Mouse (Mus musculus): ENCODE measurements at regions not wholly inside any gene's neighbourhood (a gene's known extent, or its start where the extent isn't known, plus 50 kb on each side); places are given as distances from the start of the nearest gene placed in this dataset.

DNA sequence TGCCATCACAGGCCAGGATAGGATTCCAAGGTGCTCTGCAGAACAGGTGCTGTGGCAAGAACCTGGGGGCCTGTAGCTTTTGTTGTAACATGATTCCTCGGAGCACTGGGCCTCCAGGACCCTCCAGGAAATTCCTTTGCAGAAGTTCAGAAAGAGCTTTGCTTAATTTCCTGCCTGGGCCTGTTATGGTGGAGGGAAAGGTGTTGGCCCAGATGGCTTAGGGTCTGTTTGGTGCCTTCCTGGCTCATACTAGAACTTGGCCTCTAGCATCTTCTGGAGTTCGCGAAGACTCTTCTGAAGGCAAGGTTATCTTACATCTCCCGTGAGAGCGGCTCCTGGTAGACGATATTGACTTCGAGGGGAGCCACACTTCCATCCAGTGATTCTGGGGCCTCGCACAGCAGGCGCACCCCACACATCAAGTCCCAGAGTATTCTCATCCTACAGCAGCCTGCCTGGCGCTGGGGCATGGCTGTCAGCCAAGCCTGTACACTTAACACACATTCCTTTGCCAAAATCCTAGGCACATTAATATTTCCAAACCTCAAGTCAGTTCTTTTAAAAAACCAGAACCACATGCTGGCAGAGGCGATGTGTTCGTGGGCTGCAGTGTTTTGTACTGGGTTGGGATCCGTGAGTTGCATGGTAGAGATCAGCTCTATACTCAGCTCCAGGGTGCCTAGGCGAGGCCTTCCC lies 54.5 kb upstream of the Cxcl14 start:
- no peaks in the 10 kb centered on the region for H3K36me3 ChIP-seq
- H3K4me2 ChIP-seq: no peak overlapping the region
- H3K9ac ChIP-seq: no peak overlapping the region
- H3K9me3 ChIP-seq (replicated peaks): no peaks in the 10 kb centered on the region
- ATAC-seq (ENCODE audit: low read depth): no peak
- no peaks in the 10 kb centered on the region for H3K4me1 ChIP-seq (replicated peaks)
- no peak overlapping the region for H3K4me3 ChIP-seq (replicated peaks)
- WGBS (ENCODE audit: insufficient replicate concordance): 69% methylated on average over 14 of the region's 14 CpGs
- no peaks in the 10 kb centered on the region for H3K27me3 ChIP-seq
- no peak for DNase-seq
- H3K27ac ChIP-seq: no peak overlapping the region

- no peak for ATAC-seq (ENCODE audit: low read depth)
- H3K9ac ChIP-seq: no peak overlapping the region
- no peak overlapping the region for H3K4me3 ChIP-seq (replicated peaks)
- 64% methylated on average over 5 of the region's 5 CpGs for WGBS (ENCODE audit: insufficient replicate concordance)
- 0 out of 2 replicates have a peak, but pooled peaks cover under 1% of the 10 kb centered on the region for H3K4me1 ChIP-seq (replicated peaks)
- no peak overlapping the region for H3K4me2 ChIP-seq
- no peaks in the 10 kb centered on the region for H3K27me3 ChIP-seq
- no peak overlapping the region for H3K27ac ChIP-seq
- no peaks in the 10 kb centered on the region for H3K36me3 ChIP-seq
- DNase-seq: no peak
- H3K9me3 ChIP-seq (replicated peaks): no peaks in the 10 kb centered on the region
Measured at GRCm38 (mm10) chr13:56351401-56351735, 55.0 kb upstream of the Cxcl14 start.

DNA sequence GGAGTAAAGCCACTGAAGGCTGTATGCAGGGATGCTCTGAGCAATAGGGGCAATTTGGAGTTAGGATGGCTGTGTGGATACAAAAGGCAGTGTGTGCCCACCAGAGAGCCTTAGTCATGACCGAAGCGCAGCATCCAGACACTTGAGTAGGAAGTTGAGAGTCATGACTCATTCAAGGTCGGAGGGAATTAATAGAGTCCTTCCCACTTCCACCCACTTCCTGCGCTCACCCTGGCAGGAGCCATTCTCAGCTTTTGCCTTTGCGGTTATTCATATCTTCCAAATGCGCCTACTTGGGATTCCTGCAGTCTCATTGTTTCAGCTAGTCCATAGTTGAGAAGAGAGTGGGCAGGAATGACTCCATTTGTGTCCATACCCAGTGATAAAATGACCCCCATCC lies 56.1 kb upstream of the Cxcl14 start:
- no peak for DNase-seq
- Histone ChIP-seq H3K4me3 (replicated peaks) (no peak overlapping the region), H3K9me3 (replicated peaks) (no peaks in the 10 kb centered on the region), H3K4me2 (no peak overlapping the region), H3K36me3 (no peaks in the 10 kb centered on the region), H3K9ac (no peak overlapping the region), H3K27ac (no peak overlapping the region), H3K4me1 (replicated peaks) (peaks cover 4% of the 10 kb centered on the region; the same call in 1 of the 2 replicates), H3K27me3 (no peaks in the 10 kb centered on the region)
- WGBS (ENCODE audit: insufficient replicate concordance): 45% methylated on average over 6 of the region's 6 CpGs
- no peak for ATAC-seq (ENCODE audit: low read depth)

GRCm38 (mm10) chr13:56352839-56353605 lies 56.7 kb upstream of the Cxcl14 start:
- peaks cover 10% of the 10 kb centered on the region for H3K4me1 ChIP-seq (replicated peaks)
- no peaks in the 10 kb centered on the region for H3K27me3 ChIP-seq
- no peaks in the 10 kb centered on the region for H3K9me3 ChIP-seq (replicated peaks)
- ATAC-seq (ENCODE audit: low read depth) (no peak), DNase-seq (no peak)
- H3K4me3 ChIP-seq (replicated peaks): no peak overlapping the region
- H3K27ac ChIP-seq: no peak overlapping the region
- WGBS (ENCODE audit: insufficient replicate concordance): 63% methylated on average over 12 of the region's 12 CpGs
- H3K4me2 ChIP-seq: no peak overlapping the region
- no peaks in the 10 kb centered on the region for H3K36me3 ChIP-seq
- no peak overlapping the region for H3K9ac ChIP-seq

DNA sequence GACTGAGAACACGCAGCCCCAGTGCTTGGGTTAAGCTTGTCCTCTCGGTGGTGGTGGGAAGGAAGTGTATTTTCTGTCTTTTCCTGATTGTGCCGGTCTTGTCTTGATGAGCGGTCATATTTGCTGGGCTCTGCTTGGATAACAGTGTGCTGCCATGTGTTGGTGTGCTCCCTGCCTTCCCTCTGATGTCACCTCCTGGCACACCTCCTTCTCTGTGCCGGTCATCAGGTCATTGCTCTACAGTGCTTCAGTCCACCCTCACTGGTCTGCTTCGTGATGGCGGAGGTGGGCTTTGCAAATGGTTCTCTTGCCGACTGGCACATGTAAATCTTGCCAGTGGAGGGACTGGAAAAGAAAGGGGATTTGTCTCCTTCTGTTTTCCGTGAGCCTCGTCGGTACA lies 57.6 kb upstream of the Cxcl14 start:
- DNase-seq: no peak
- H3K9ac ChIP-seq: no peak overlapping the region
- H3K27me3 ChIP-seq: no peaks in the 10 kb centered on the region
- H3K4me2 ChIP-seq: no peak overlapping the region
- H3K4me3 ChIP-seq (replicated peaks): no peak overlapping the region
- no peaks in the 10 kb centered on the region for H3K36me3 ChIP-seq
- H3K27ac ChIP-seq: no peak overlapping the region
- 76% methylated on average over 11 of the region's 11 CpGs for WGBS (ENCODE audit: insufficient replicate concordance)
- peaks cover 14% of the 10 kb centered on the region for H3K4me1 ChIP-seq (replicated peaks)
- H3K9me3 ChIP-seq (replicated peaks): no peaks in the 10 kb centered on the region
- ATAC-seq (ENCODE audit: low read depth): no peak

- no peak overlapping the region for H3K4me2 ChIP-seq
- DNase-seq (no peak), ATAC-seq (ENCODE audit: low read depth) (no peak)
- peaks cover 14% of the 10 kb centered on the region for H3K4me1 ChIP-seq (replicated peaks)
- no peaks in the 10 kb centered on the region for H3K36me3 ChIP-seq
- H3K27ac ChIP-seq: no peak overlapping the region
- no peak overlapping the region for H3K4me3 ChIP-seq (replicated peaks)
- H3K9me3 ChIP-seq (replicated peaks): no peaks in the 10 kb centered on the region
- no peak overlapping the region for H3K9ac ChIP-seq
- WGBS (ENCODE audit: insufficient replicate concordance): 54% methylated on average over 1 of the region's 1 CpGs
- H3K27me3 ChIP-seq: no peaks in the 10 kb centered on the region
Measured at GRCm38 (mm10) chr13:56354630-56355029, 58.3 kb upstream of the Cxcl14 start.

DNA sequence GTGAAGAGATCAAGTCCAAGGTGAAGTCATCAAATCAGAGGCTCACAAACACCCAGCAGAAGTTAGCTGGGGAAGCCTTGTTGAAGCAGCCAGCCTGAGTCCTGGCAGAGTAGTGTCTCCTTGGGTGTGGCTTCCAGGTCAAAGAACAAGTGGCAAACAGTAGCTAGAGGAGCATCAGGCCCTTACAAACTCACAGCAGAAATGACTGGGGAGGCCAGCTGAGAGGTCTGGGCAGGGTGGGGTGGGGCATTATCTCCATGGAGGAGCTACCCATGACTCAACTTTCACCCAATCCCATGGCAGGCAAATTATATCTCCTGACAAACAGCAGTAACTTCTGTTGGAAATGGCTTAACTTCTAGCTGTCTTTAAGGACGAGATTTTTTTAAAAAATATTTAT lies 60.6 kb upstream of the Cxcl14 start:
- 0 out of 2 replicates have a peak overlapping the region, but pooled peaks have one; percentile 5 for H3K4me3 ChIP-seq (replicated peaks)
- H3K9me3 ChIP-seq (replicated peaks): no peaks in the 10 kb centered on the region
- H3K4me1 ChIP-seq (replicated peaks): peaks cover 14% of the 10 kb centered on the region
- H3K4me2 ChIP-seq: peak overlapping the region; percentile 23; the same call in 1 of the 2 replicates
- ATAC-seq (ENCODE audit: low read depth): peak; percentile 62
- H3K27ac ChIP-seq: no peak overlapping the region
- WGBS (ENCODE audit: insufficient replicate concordance): 12% methylated on average over 1 of the region's 1 CpGs
- no peaks in the 10 kb centered on the region for H3K36me3 ChIP-seq
- H3K27me3 ChIP-seq: no peaks in the 10 kb centered on the region
- no peak overlapping the region for H3K9ac ChIP-seq
- DNase-seq: peak; percentile 18

DNA sequence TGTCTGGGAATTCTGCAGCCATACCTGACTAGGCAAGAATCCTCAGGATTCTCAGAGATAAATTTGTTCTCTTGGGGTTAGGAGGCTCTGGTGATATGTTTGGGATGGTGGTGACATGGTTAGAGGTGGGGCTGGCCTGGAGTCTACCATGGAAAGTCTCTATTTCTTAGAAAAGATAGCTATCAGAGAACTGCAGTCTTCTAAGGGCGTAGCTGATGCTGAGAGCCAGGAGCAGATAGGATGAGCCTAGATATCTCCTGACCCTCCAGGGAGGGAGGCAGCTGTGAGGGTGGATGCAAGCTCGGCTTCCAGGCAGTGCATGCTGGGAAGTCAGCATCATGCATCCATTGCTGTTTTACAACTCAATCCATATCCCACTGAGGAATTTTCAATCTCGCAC lies 61.6 kb upstream of the Cxcl14 start:
- no peak overlapping the region for H3K9ac ChIP-seq
- no peaks in the 10 kb centered on the region for H3K9me3 ChIP-seq (replicated peaks)
- WGBS (ENCODE audit: insufficient replicate concordance): 50% methylated on average over 3 of the region's 3 CpGs
- H3K4me1 ChIP-seq (replicated peaks): peaks cover 14% of the 10 kb centered on the region
- H3K4me3 ChIP-seq (replicated peaks): no peak overlapping the region
- H3K27me3 ChIP-seq: no peaks in the 10 kb centered on the region
- no peak overlapping the region for H3K4me2 ChIP-seq
- ATAC-seq (ENCODE audit: low read depth) (peak; percentile 84), DNase-seq (peak; percentile 52)
- H3K36me3 ChIP-seq: no peaks in the 10 kb centered on the region
- no peak overlapping the region for H3K27ac ChIP-seq

DNA sequence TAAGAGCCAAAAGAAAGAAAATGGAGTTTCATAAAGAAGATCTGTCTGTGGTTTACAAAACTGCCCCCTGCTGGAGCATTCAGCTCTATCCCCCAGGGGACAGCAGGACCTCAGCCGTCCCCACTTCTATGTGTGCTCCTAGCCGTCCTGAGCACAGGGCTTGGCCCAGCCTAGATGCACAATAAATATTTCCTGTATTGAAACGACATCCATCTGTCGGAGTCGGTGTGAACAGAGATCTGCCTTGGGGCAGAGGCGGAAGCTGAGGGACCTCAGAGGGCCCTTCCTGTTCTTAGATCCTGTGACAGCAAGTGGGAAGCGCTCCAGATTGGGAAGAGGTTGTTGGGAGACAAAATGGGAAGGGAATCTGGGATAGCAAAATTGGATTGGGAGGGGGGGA lies 62.5 kb upstream of the Cxcl14 start:
- Histone ChIP-seq H3K36me3 (no peaks in the 10 kb centered on the region), H3K4me2 (no peak overlapping the region), H3K4me1 (replicated peaks) (peaks cover 14% of the 10 kb centered on the region), H3K9me3 (replicated peaks) (no peaks in the 10 kb centered on the region), H3K4me3 (replicated peaks) (no peak overlapping the region), H3K27ac (no peak overlapping the region), H3K27me3 (no peaks in the 10 kb centered on the region), H3K9ac (no peak overlapping the region)
- 53% methylated on average over 7 of the region's 7 CpGs for WGBS (ENCODE audit: insufficient replicate concordance)
- ATAC-seq (ENCODE audit: low read depth): no peak
- no peak for DNase-seq

DNA sequence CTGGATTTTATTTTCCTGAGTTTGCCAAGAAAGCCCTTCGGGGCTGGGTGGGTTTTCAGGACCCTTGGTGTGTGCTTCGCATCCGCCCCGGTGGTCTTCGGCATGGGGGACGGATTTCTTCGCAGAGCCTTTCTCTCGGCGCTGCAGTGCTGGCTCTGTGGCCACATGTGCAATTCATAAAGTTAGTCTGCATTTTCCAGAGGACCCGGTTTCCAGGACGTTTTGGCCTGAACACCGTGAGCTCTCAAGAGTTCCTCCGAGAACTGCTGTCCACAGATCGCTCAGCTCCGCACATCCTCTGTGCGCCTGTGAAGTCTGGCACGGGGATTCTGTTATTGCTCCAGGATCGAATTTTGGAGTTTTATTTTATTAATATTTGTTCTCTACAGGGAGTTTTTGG lies 63.2 kb upstream of the Cxcl14 start:
- H3K9ac ChIP-seq: no peak overlapping the region
- DNase-seq (no peak), ATAC-seq (ENCODE audit: low read depth) (no peak)
- no peaks in the 10 kb centered on the region for H3K9me3 ChIP-seq (replicated peaks)
- H3K36me3 ChIP-seq: no peaks in the 10 kb centered on the region
- peaks cover 14% of the 10 kb centered on the region for H3K4me1 ChIP-seq (replicated peaks)
- H3K4me3 ChIP-seq (replicated peaks): no peak overlapping the region
- H3K4me2 ChIP-seq: no peak overlapping the region
- WGBS (ENCODE audit: insufficient replicate concordance): 83% methylated on average over 18 of the region's 18 CpGs
- no peaks in the 10 kb centered on the region for H3K27me3 ChIP-seq
- H3K27ac ChIP-seq: no peak overlapping the region

- H3K4me2 ChIP-seq: no peak overlapping the region
- 70% methylated on average over 2 of the region's 2 CpGs for whole genome bisulfite sequencing (ENCODE audit: insufficient replicate concordance)
Measured at GRCm38 (mm10) chr13:56360803-56361202, 64.5 kb upstream of the Cxcl14 start.

DNA sequence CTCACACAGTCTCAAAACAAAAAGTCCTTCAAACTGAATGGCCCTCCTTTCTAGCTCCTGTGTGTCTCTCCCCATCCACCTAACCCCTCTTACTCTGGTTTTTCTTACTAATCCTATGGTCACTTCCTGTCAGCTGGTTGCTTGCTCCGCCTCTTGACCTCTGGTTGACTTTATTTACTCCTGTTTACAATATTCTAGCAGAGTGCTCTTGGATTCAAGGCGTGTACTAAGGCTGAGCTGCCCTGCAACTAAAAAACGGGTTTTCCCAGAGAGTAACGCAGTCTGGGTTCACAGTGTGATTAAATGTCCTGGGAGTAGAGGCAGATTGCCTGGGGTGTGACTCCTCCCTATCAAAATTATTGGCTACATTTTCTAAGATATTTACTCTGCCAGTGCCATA lies 64.2 kb upstream of the Gm3045 start:
- Histone ChIP-seq H3K4me1 (replicated peaks) (peaks cover 11% of the 10 kb centered on the region), H3K27ac (no peak overlapping the region), H3K9me3 (replicated peaks) (no peaks in the 10 kb centered on the region), H3K9ac (no peak overlapping the region), H3K4me3 (replicated peaks) (no peak overlapping the region), H3K4me2 (no peak overlapping the region), H3K36me3 (no peaks in the 10 kb centered on the region), H3K27me3 (no peaks in the 10 kb centered on the region)
- DNase-seq (no peak), ATAC-seq (ENCODE audit: low read depth) (no peak)
- WGBS (ENCODE audit: insufficient replicate concordance): 54% methylated on average over 4 of the region's 4 CpGs

More at GRCm38 (mm10) chr13:56360803-56361202, 64.5 kb upstream of the Cxcl14 start:
- Histone ChIP-seq H3K4me3 (replicated peaks) (no peak overlapping the region), H3K36me3 (no peaks in the 10 kb centered on the region), H3K9me3 (replicated peaks) (no peaks in the 10 kb centered on the region), H3K27me3 (no peaks in the 10 kb centered on the region), H3K27ac (no peak overlapping the region), H3K9ac (no peak overlapping the region), H3K4me1 (replicated peaks) (peaks cover 14% of the 10 kb centered on the region)
- ATAC-seq (ENCODE audit: low read depth) (no peak), DNase-seq (no peak)

Measured in liver, embryonic 13.5 days (tissue).